Mouse (Mus musculus): ENCODE measurements at regions not wholly inside any gene's neighbourhood (a gene's known extent, or its start where the extent isn't known, plus 50 kb on each side); places are given as distances from the start of the nearest gene placed in this dataset.

- TF ChIP-seq EP300 (optimal IDR thresholded peaks at IDR 0.05) (no peak), CTCF (IDR thresholded peaks at IDR 0.05; ENCODE audit: low read depth) (no peak)
These were observed 452.0 kb downstream of the Gtdc1 start for GRCm38 (mm10) chr2:44475456-44475855.

Data from stomach, postnatal 0 days (tissue).